Mouse (Mus musculus) limb, embryonic 14.5 days (tissue): ENCODE data around the gene Heatr4. TPM values are rescaled to one million over a fixed set of nuclear protein-coding genes. Genes with fewer than 3 reads are reported as not detected.

Experiments
- ATAC-seq: fragments of 200-750 bp; cut with Nextera tagmentation; 2 replicates; pipeline ENCODE4 v1.8.0; 2017; ENCODE audit warnings: low read depth, moderate number of reproducible peaks, moderate TSS enrichment; ENCODE audit not compliant: low FRiP score
- DNase-seq: peaks from one replicate; pipeline ENCODE4 v3.0.0-alpha.2; 2015; ENCODE audit warnings: low spot score
- H3K27ac ChIP-seq: fragments of 300-500 bp; sonication (generic); replicated peaks from 2 replicates; pipeline ENCODE4 v1.5.1; 2014; ENCODE audit warnings: low read depth, mild to moderate bottlenecking, low read length, moderate library complexity, mixed read lengths
- H3K27me3 ChIP-seq: fragments of 300-500 bp; sonication (generic); 2 replicates; pipeline ENCODE4 v1.6.1; 2014; ENCODE audit warnings: low read length, mixed read lengths; ENCODE audit not compliant: control insufficient read depth, insufficient read depth
- H3K36me3 ChIP-seq: fragments of 300-500 bp; sonication (generic); 2 replicates; pipeline ENCODE4 v1.6.1; 2014; ENCODE audit warnings: mild to moderate bottlenecking, low read length, moderate library complexity, mixed read lengths; ENCODE audit not compliant: control insufficient read depth, insufficient read depth
- H3K4me1 ChIP-seq: fragments of 300-500 bp; sonication (generic); 2 replicates; pipeline ENCODE4 v1.6.1; 2014; ENCODE audit warnings: antibody characterized with exemption, low read length, mixed read lengths; ENCODE audit not compliant: control insufficient read depth, insufficient read depth
- H3K4me2 ChIP-seq: fragments of 300-500 bp; sonication (generic); replicated peaks from 2 replicates; pipeline ENCODE4 v1.6.1; 2014; ENCODE audit warnings: low read depth, mild to moderate bottlenecking, low read length, moderate library complexity; ENCODE audit not compliant: severe bottlenecking
- H3K4me3 ChIP-seq: fragments of 300-500 bp; sonication (generic); replicated peaks from 2 replicates; pipeline ENCODE4 v1.5.1; 2014; ENCODE audit warnings: low read length
- H3K9ac ChIP-seq: fragments of 300-500 bp; sonication (generic); 2 replicates; pipeline ENCODE4 v1.6.1; 2014; ENCODE audit warnings: mild to moderate bottlenecking, low read depth, low read length, moderate library complexity; ENCODE audit not compliant: severe bottlenecking
- H3K9me3 ChIP-seq: fragments of 300-500 bp; sonication (generic); 2 replicates; pipeline ENCODE4 v1.6.1; 2016; ENCODE audit warnings: low read length; ENCODE audit not compliant: control insufficient read depth
- POLR2A ChIP-seq: fragments of 200-500 bp; IDR thresholded peaks from 2 replicates; pipeline ENCODE4 v1.8.0; 2012; ENCODE audit warnings: inconsistent platforms, mild to moderate bottlenecking, moderate library complexity, borderline replicate concordance; ENCODE audit not compliant: insufficient read depth, insufficient read length; ENCODE audit errors: extremely low read depth
- WGBS: fragments of 180-500 bp; shearing (Covaris S2); extraction: QIAGEN DNeasy Blood & Tissue Kit; methylation state at CpG from one replicate; pipeline ENCODE4 v1.1.7; 2014; 5-methylcytosine and 5-hydroxymethylcytosine counted together
- polyA plus RNA-seq, 2 experiments: library from polyadenylated mRNA; depleted of rRNA in 1 of 2; stranded (reverse) in 1 of 2; unstranded in 1 of 2; fragments of >200 nt; fragmentation: Nextera tagmentation in 1 of 2; extraction: Ambion mirVana in 1 of 2; gene quantifications; 2 replicates each; pipeline versions ENCODE4 v1.2.1 to v1.2.3; 2012 to 2014

Heatr4 gene
- polyA plus RNA-seq, 2 experiments = 0.03 TPM; not detected in 1

GRCm38 (mm10) chr12:83922724-83923485 lies 61.7 kb downstream of the Heatr4 start:
- no peaks in the 10 kb centered on the region for H3K9me3 ChIP-seq
- no peak for TF ChIP-seq POLR2A
- WGBS = 20% methylated on average over 8 of the region's 8 CpGs
- DNase-seq (no peak), ATAC-seq (no peak)
- peak overlapping the region; percentile 41 for H3K4me2 ChIP-seq
- H3K27me3 ChIP-seq = no peaks in the 10 kb centered on the region
- peaks cover 14% of the 10 kb centered on the region; the same call in 1 of the 2 replicates for H3K4me1 ChIP-seq
- H3K27ac ChIP-seq = no peak overlapping the region
- no peaks in the 10 kb centered on the region for H3K36me3 ChIP-seq
- peak overlapping the region; percentile 58; the same call in 1 of the 2 replicates for H3K9ac ChIP-seq
- peak overlapping the region; percentile 94 for H3K4me3 ChIP-seq

DNA sequence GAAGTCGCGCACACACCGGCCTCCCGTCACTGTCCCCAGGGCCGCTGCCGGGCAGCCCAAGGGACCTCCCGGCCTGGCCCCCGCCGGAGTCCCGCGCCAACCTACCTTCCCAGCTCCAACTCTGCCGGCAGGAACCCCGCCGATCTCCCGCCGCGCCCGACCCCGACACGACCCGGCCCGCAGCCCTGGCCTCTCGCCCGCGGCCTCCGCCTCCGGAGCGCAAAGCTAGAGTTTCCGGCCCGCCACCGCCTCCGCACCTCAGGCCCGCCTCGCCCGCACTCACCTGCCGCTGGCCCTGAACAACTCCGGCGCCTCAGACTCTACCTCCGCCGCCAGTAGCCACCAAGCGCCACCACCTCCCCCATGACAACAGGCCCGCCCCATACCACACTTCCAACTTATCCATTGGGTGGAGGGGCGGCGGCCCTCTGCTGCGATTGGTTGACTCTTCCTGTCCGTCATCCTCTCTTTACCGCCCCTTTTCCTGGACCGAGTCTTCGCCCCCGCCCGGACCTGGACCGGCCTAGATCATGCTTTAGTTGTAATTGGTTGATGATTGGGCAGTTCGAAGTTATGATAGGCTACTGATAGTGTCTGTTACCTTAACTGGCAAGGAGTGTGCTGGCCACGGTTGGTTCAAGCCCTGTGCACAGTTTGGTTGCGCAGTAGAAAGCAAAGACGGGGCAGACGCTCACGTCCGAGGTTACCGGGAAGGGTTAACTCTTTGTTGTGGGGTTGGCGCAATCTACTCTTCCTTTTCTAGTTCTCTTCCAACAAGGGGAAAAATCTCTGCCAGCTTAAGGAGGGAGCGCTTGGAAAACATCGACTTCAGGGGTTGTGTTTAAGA lies 62.9 kb downstream of the Heatr4 start, which contains the start of gene Numb:
Gene Numb, minus strand, starts transcription at position 400 of the 847 bp plus-strand sequence.
- Histone ChIP-seq H3K36me3 (no peaks in the 10 kb centered on the region), H3K27ac (peak within 1 kb of the TSS; percentile 85), H3K4me3 (peak within 1 kb of the TSS; percentile 94), H3K9ac (peak within 1 kb of the TSS; percentile 88), H3K4me2 (peak within 1 kb of the TSS; percentile 62), H3K27me3 (no peaks in the 10 kb centered on the region), H3K4me1 (peaks cover 14% of the 10 kb centered on the region; the same call in 1 of the 2 replicates), H3K9me3 (no peaks in the 10 kb centered on the region)
- peak; percentile 100 for DNase-seq
- WGBS = 1% methylated on average over 51 of the region's 63 CpGs
- TF ChIP-seq POLR2A = peak; percentile 86; the same call in 1 of the 2 replicates
- ATAC-seq = peak; percentile 100

DNA sequence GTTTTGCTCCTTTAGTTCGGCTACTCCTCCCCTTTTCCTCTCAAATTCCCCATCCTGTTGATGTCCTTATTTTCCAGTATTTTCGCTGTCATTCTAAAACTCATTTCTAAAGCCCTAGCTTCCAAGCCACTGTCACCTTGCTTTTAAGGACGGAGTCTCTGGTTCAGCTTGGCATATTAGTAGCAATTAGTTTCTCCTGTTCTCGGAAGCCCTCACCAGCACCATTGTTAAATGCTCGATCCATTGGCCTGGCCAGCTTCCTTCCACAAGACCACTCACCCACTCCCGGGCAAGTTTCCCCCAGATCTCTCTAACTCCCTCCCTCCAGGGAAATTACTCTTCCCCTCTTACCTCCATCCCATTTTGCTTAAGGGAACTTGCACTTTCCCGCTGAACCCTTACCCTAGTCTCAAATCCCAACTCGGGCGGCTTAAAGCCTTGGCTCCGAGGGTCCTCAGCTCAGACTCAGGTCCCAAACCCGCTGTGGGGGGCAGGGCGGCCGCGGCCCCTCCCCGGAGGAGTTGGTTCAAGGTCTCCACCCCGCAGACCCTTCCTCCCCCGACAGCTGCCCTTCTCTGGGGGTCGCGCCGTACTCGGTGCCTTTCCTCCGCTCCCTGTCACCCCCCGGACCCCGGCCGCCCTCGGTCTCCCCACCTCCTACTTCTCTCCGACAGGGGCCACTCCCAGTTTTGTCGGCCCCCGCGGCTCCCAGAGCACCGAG lies 63.8 kb downstream of the Heatr4 start:
- peak overlapping the region; percentile 85 for H3K27ac ChIP-seq
- peak overlapping the region; percentile 88 for H3K9ac ChIP-seq
- DNase-seq (no peak), ATAC-seq (no peak)
- H3K4me1 ChIP-seq = peaks cover 14% of the 10 kb centered on the region; the same call in 1 of the 2 replicates
- WGBS = under 1% methylated on average over 31 of the region's 31 CpGs
- H3K9me3 ChIP-seq = no peaks in the 10 kb centered on the region
- no peaks in the 10 kb centered on the region for H3K27me3 ChIP-seq
- peak overlapping the region; percentile 62 for H3K4me2 ChIP-seq
- peak overlapping the region; percentile 94 for H3K4me3 ChIP-seq
- no peaks in the 10 kb centered on the region for H3K36me3 ChIP-seq
- no peak for TF ChIP-seq POLR2A

GRCm38 (mm10) chr12:83916884-83917283 lies 67.8 kb downstream of the Heatr4 start:
- WGBS = 79% methylated on average over 9 of the region's 9 CpGs
- Histone ChIP-seq H3K27ac (no peak overlapping the region), H3K4me2 (no peak overlapping the region), H3K9me3 (no peaks in the 10 kb centered on the region), H3K27me3 (no peaks in the 10 kb centered on the region), H3K4me3 (no peak overlapping the region), H3K36me3 (peaks cover 7% of the 10 kb centered on the region; the same call in 1 of the 2 replicates), H3K9ac (no peak overlapping the region), H3K4me1 (0 out of 2 replicates have a peak, but pooled peaks cover 9% of the 10 kb centered on the region)
- ATAC-seq (no peak), DNase-seq (no peak)
- no peak for TF ChIP-seq POLR2A
